ENCODE assay signal across 8 mouse cellular contexts in the genomic region with DNA sequence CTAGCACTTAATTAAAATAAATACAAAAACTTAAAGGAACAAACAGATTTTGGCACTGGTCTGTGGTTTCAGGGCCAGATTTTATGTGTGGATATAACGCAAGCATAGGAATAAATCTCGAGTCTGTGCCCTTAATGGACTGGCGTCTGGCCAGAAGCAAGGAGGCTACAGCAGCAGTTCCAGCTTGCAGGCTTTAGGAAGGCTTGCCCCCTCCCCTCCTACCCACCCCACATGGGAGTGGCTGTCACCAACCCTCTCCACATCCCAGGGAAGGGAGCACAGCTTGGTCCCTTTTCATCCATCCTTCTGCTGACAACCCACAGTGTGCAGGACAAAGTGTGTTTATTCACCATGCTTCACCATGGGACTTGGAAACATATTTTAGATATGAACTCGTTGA.
A peak's percentile ranks its signal among the peaks of the same experiment; 100 is the strongest.
DNase-seq lines count a peak whose midpoint lies in the region.

No protein-coding gene starts in this region.

- intact Hi-C loops in left cerebral cortex, postnatal 25 days (cut with DNase I) = no loop called here
- intact Hi-C loops in heart, postnatal 14 days (cut with DNase I) = no loop called here

- peak; percentile 12 for DNase-seq in adrenal gland, postnatal 25 days
- no peak for DNase-seq in adrenal gland, adult 18-20 months (ENCODE audit: low spot score in 2 of 2)
- peak; percentile 9 to 16 for DNase-seq in left cerebral cortex, postnatal 25 days (ENCODE audit: low spot score in 2 of 2)
- no peak for DNase-seq in left cerebral cortex, adult 11 months (ENCODE audit: low spot score)
- DNase-seq in testis, postnatal 10 days (ENCODE audit: low spot score) = peak; percentile 42
- DNase-seq in testis, postnatal 14 days (ENCODE audit: low spot score) = no peak
- DNase-seq in urinary bladder, postnatal 36 days (ENCODE audit: low spot score in 2 of 2) = no peak
- DNase-seq in heart, postnatal 14 days = no peak

Comparison
In these comparisons a context has a peak if more than half of its experiments do, and no peak if none do; other contexts are left out.
1. DNase-seq: peak in adrenal gland, postnatal 25 days (single experiment), left cerebral cortex, postnatal 25 days (2 of 2) and testis, postnatal 10 days (single experiment); none in adrenal gland, adult 18-20 months (0 of 2), left cerebral cortex, adult 11 months (single experiment), testis, postnatal 14 days (single experiment), urinary bladder, postnatal 36 days (0 of 2) and heart, postnatal 14 days (0 of 2).